Mouse (Mus musculus): ENCODE data around the gene Gm17416. TPM values are rescaled to one million over a fixed set of nuclear protein-coding genes. Genes with fewer than 3 reads are reported as not detected.

The Gm17416 gene
- polyA plus RNA-seq, 1 experiment from 2014 or later, result not detected

GRCm38 (mm10) chr2:152612193-152612592, 43.1 kb downstream of the Gm17416 start:
- no peaks in the 10 kb centered on the region for H3K27me3 ChIP-seq (replicated peaks; ENCODE audit: insufficient read depth, low read length)
- no peak overlapping the region for H3K4me3 ChIP-seq (ENCODE audit: low read depth, low read length)
- no peak for DNase-seq (ENCODE audit: low spot score)
- TF ChIP-seq EP300 (IDR thresholded peaks at IDR 0.05) (no peak), CTCF (IDR thresholded peaks at IDR 0.05) (no peak)
- H3K4me1 ChIP-seq (ENCODE audit: insufficient read depth, low read depth, low read length), result no peaks in the 10 kb centered on the region
- H3K36me3 ChIP-seq (ENCODE audit: insufficient read depth, low read length), result no peaks in the 10 kb centered on the region
- no peak for ATAC-seq
- H3K9me3 ChIP-seq (ENCODE audit: low read length), result no peaks in the 10 kb centered on the region
- no peak overlapping the region for H3K9ac ChIP-seq (replicated peaks; ENCODE audit: low read depth)
- H3K4me2 ChIP-seq (replicated peaks; ENCODE audit: low read depth, low read length), result no peak overlapping the region
- no peak overlapping the region for H3K27ac ChIP-seq (ENCODE audit: low read length)
- 33% methylated on average over 7 of the region's 8 CpGs for WGBS

DNA sequence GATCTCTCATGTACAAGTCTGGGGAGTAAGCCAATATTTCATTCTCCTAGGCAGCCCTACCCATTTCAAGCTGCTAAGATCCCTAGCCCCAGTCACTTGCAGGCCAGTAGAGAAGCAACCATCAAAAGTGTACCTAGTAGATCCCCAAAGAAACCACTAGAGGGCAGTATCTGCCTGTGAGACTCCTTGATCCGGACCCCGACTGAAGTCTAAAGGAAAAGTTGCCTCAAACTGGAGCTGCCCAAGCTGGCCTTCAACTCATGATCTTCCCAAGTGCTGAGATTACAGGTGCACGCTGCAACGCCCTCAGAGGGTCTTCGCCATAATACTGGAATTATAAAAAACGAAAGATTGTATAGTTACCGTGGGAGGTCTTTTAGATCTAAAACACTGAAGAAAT, 46.4 kb downstream of the Gm17416 start:
- WGBS, result 12% methylated on average over 7 of the region's 7 CpGs
- ATAC-seq, result peak; percentile 65
- no peaks in the 10 kb centered on the region for H3K9me3 ChIP-seq (ENCODE audit: low read length)
- no peaks in the 10 kb centered on the region for H3K36me3 ChIP-seq (ENCODE audit: insufficient read depth, low read length)
- H3K27ac ChIP-seq (ENCODE audit: low read length), result no peak overlapping the region
- no peaks in the 10 kb centered on the region for H3K4me1 ChIP-seq (ENCODE audit: insufficient read depth, low read depth, low read length)
- no peak for TF ChIP-seq EP300 (IDR thresholded peaks at IDR 0.05)
- peak; percentile 88 for TF ChIP-seq CTCF (IDR thresholded peaks at IDR 0.05)
- H3K4me2 ChIP-seq (replicated peaks; ENCODE audit: low read depth, low read length), result no peak overlapping the region
- peak; percentile 89 for DNase-seq (ENCODE audit: low spot score)
- no peak overlapping the region for H3K4me3 ChIP-seq (ENCODE audit: low read depth, low read length)
- no peaks in the 10 kb centered on the region for H3K27me3 ChIP-seq (replicated peaks; ENCODE audit: insufficient read depth, low read length)
- H3K9ac ChIP-seq (replicated peaks; ENCODE audit: low read depth), result no peak overlapping the region

GRCm38 (mm10) chr2:152616470-152616869, 47.3 kb downstream of the Gm17416 start:
- WGBS, result 54% methylated on average over 6 of the region's 6 CpGs
- no peak for TF ChIP-seq CTCF (IDR thresholded peaks at IDR 0.05)
- TF ChIP-seq EP300 (IDR thresholded peaks at IDR 0.05), result no peak
- no peaks in the 10 kb centered on the region for H3K4me1 ChIP-seq (ENCODE audit: insufficient read depth, low read depth, low read length)

GRCm38 (mm10) chr2:152617374-152617773, 48.2 kb downstream of the Gm17416 start:
- ATAC-seq (no peak), DNase-seq (ENCODE audit: low spot score) (no peak)
- Histone ChIP-seq H3K4me1 (ENCODE audit: insufficient read depth, low read depth, low read length) (no peaks in the 10 kb centered on the region), H3K27ac (ENCODE audit: low read length) (no peak overlapping the region), H3K4me3 (ENCODE audit: low read depth, low read length) (no peak overlapping the region), H3K4me2 (replicated peaks; ENCODE audit: low read depth, low read length) (no peak overlapping the region), H3K36me3 (ENCODE audit: insufficient read depth, low read length) (no peaks in the 10 kb centered on the region), H3K9me3 (ENCODE audit: low read length) (no peaks in the 10 kb centered on the region), H3K27me3 (replicated peaks; ENCODE audit: insufficient read depth, low read length) (no peaks in the 10 kb centered on the region), H3K9ac (replicated peaks; ENCODE audit: low read depth) (no peak overlapping the region)
- TF ChIP-seq EP300 (IDR thresholded peaks at IDR 0.05) (no peak), CTCF (IDR thresholded peaks at IDR 0.05) (peak; percentile 58)
- 56% methylated on average over 5 of the region's 5 CpGs for WGBS

More at GRCm38 (mm10) chr2:152616470-152616869, 47.3 kb downstream of the Gm17416 start:
- DNase-seq (ENCODE audit: low spot score) (no peak), ATAC-seq (no peak)
- Histone ChIP-seq H3K9ac (replicated peaks; ENCODE audit: low read depth) (no peak overlapping the region), H3K4me3 (ENCODE audit: low read depth, low read length) (no peak overlapping the region), H3K36me3 (ENCODE audit: insufficient read depth, low read length) (no peaks in the 10 kb centered on the region), H3K27ac (ENCODE audit: low read length) (no peak overlapping the region), H3K9me3 (ENCODE audit: low read length) (no peaks in the 10 kb centered on the region), H3K4me2 (replicated peaks; ENCODE audit: low read depth, low read length) (no peak overlapping the region), H3K27me3 (replicated peaks; ENCODE audit: insufficient read depth, low read length) (no peaks in the 10 kb centered on the region)

Other genes starting within 250 kb of the Gm17416 start
- 67.9 and 74.4 TPM in 2 replicates for gene Rbck1, start 236.7 kb upstream of the Gm17416 start, polyA plus RNA-seq (2015; fragmentation: Nextera tagmentation; extraction: Ambion mirVana)
- 5.7 and 6.7 TPM in 2 replicates for gene Trib3, start 225.3 kb upstream of the Gm17416 start, polyA plus RNA-seq (2015; fragmentation: Nextera tagmentation; extraction: Ambion mirVana)
- gene Nrsn2, start 192.7 kb upstream of the Gm17416 start, polyA plus RNA-seq (2015; fragmentation: Nextera tagmentation; extraction: Ambion mirVana), result not detected in 2 replicates
- 3.5 and 3.9 TPM in 2 replicates for gene Sox12, start 171.3 kb upstream of the Gm17416 start, polyA plus RNA-seq (2015; fragmentation: Nextera tagmentation; extraction: Ambion mirVana)
- 17.3 TPM in 2 replicates for gene Zcchc3, start 154.3 kb upstream of the Gm17416 start, polyA plus RNA-seq (2015; fragmentation: Nextera tagmentation; extraction: Ambion mirVana)
- 10.7 and 14.6 TPM in 2 replicates for gene 6820408C15Rik, start 153.8 kb upstream of the Gm17416 start, polyA plus RNA-seq (2015; fragmentation: Nextera tagmentation; extraction: Ambion mirVana)
- not detected in 2 replicates for gene Defb23, start 104.7 kb upstream of the Gm17416 start, polyA plus RNA-seq (2015; fragmentation: Nextera tagmentation; extraction: Ambion mirVana)
- gene Defb20, start 92.3 kb upstream of the Gm17416 start, polyA plus RNA-seq (2015; fragmentation: Nextera tagmentation; extraction: Ambion mirVana), result not detected in 2 replicates
- not detected in 2 replicates for gene Defb22, start 79.2 kb upstream of the Gm17416 start, polyA plus RNA-seq (2015; fragmentation: Nextera tagmentation; extraction: Ambion mirVana)
- not detected in 2 replicates for gene Defb26, start 57.6 kb upstream of the Gm17416 start, polyA plus RNA-seq (2015; fragmentation: Nextera tagmentation; extraction: Ambion mirVana)
- gene Defb28, start 51.1 kb upstream of the Gm17416 start, polyA plus RNA-seq (2015; fragmentation: Nextera tagmentation; extraction: Ambion mirVana), result not detected in 2 replicates
- not detected in 2 replicates for gene Defb29, start 29.2 kb upstream of the Gm17416 start, polyA plus RNA-seq (2015; fragmentation: Nextera tagmentation; extraction: Ambion mirVana)
- gene Defb21, start 3.4 kb downstream of the Gm17416 start, polyA plus RNA-seq (2015; fragmentation: Nextera tagmentation; extraction: Ambion mirVana), result not detected in 2 replicates
- gene Defb19, start 11.0 kb downstream of the Gm17416 start, polyA plus RNA-seq (2015; fragmentation: Nextera tagmentation; extraction: Ambion mirVana), result 0.36 TPM in 1 of 2 replicates, not detected in the other
- not detected in 2 replicates for gene Defb45, start 30.1 kb downstream of the Gm17416 start, polyA plus RNA-seq (2015; fragmentation: Nextera tagmentation; extraction: Ambion mirVana)
- gene Defb36, start 35.0 kb downstream of the Gm17416 start, polyA plus RNA-seq (2015; fragmentation: Nextera tagmentation; extraction: Ambion mirVana), result not detected in 2 replicates
- gene Defb25, start 53.7 kb downstream of the Gm17416 start, polyA plus RNA-seq (2015; fragmentation: Nextera tagmentation; extraction: Ambion mirVana), result 3.0 and 4.9 TPM in 2 replicates
- 32.2 and 34.0 TPM in 2 replicates for gene Rem1, start 57.6 kb downstream of the Gm17416 start, polyA plus RNA-seq (2015; fragmentation: Nextera tagmentation; extraction: Ambion mirVana)
- 110 and 127 TPM in 2 replicates for gene H13, start 100.1 kb downstream of the Gm17416 start, polyA plus RNA-seq (2015; fragmentation: Nextera tagmentation; extraction: Ambion mirVana)
- 19.4 and 20.8 TPM in 2 replicates for gene Mcts2, start 117.7 kb downstream of the Gm17416 start, polyA plus RNA-seq (2015; fragmentation: Nextera tagmentation; extraction: Ambion mirVana)
- 214 and 218 TPM in 2 replicates for gene Id1, start 166.9 kb downstream of the Gm17416 start, polyA plus RNA-seq (2015; fragmentation: Nextera tagmentation; extraction: Ambion mirVana)
- 204 and 228 TPM in 2 replicates for gene Cox4i2, start 184.8 kb downstream of the Gm17416 start, polyA plus RNA-seq (2015; fragmentation: Nextera tagmentation; extraction: Ambion mirVana)